Mouse (Mus musculus) liver, postnatal 0 days (tissue): ENCODE results near the gene Clmn.

Source experiments
- CTCF ChIP-seq: sonication (generic); IDR thresholded peaks from 2 replicates; pipeline ENCODE4 v1.5.1; 2016; ENCODE audit warnings: antibody characterized with exemption, low read depth
- EP300 ChIP-seq: IDR thresholded peaks from 2 replicates; pipeline ENCODE4 v1.6.1; 2016; ENCODE audit warnings: antibody characterized with exemption, low read depth, mild to moderate bottlenecking

GRCm38 (mm10) chr12:104716409-104716808, 148.5 kb downstream of the Clmn start:
- TF ChIP-seq CTCF = no peak
- TF ChIP-seq EP300 = no peak
